Mouse (Mus musculus) limb, embryonic 14.5 days (tissue): Measurements from ENCODE around the gene Mipol1. TPM values are rescaled to one million over a fixed set of nuclear protein-coding genes. Genes with fewer than 3 reads are reported as not detected.

Source experiments
- ATAC-seq: fragments of 200-750 bp; cut with Nextera tagmentation; 2 replicates; pipeline ENCODE4 v1.8.0; 2017; ENCODE audit warnings: low read depth, moderate number of reproducible peaks, moderate TSS enrichment; ENCODE audit not compliant: low FRiP score
- DNase-seq: peaks from one replicate; pipeline ENCODE4 v3.0.0-alpha.2; 2015; ENCODE audit warnings: low spot score
- H3K27ac ChIP-seq: fragments of 300-500 bp; sonication (generic); replicated peaks from 2 replicates; pipeline ENCODE4 v1.5.1; 2014; ENCODE audit warnings: low read depth, mild to moderate bottlenecking, low read length, moderate library complexity, mixed read lengths
- H3K27me3 ChIP-seq: fragments of 300-500 bp; sonication (generic); 2 replicates; pipeline ENCODE4 v1.6.1; 2014; ENCODE audit warnings: low read length, mixed read lengths; ENCODE audit not compliant: control insufficient read depth, insufficient read depth
- H3K36me3 ChIP-seq: fragments of 300-500 bp; sonication (generic); 2 replicates; pipeline ENCODE4 v1.6.1; 2014; ENCODE audit warnings: mild to moderate bottlenecking, low read length, moderate library complexity, mixed read lengths; ENCODE audit not compliant: control insufficient read depth, insufficient read depth
- H3K4me1 ChIP-seq: fragments of 300-500 bp; sonication (generic); 2 replicates; pipeline ENCODE4 v1.6.1; 2014; ENCODE audit warnings: antibody characterized with exemption, low read length, mixed read lengths; ENCODE audit not compliant: control insufficient read depth, insufficient read depth
- H3K4me2 ChIP-seq: fragments of 300-500 bp; sonication (generic); replicated peaks from 2 replicates; pipeline ENCODE4 v1.6.1; 2014; ENCODE audit warnings: low read depth, mild to moderate bottlenecking, low read length, moderate library complexity; ENCODE audit not compliant: severe bottlenecking
- H3K4me3 ChIP-seq: fragments of 300-500 bp; sonication (generic); replicated peaks from 2 replicates; pipeline ENCODE4 v1.5.1; 2014; ENCODE audit warnings: low read length
- H3K9ac ChIP-seq: fragments of 300-500 bp; sonication (generic); 2 replicates; pipeline ENCODE4 v1.6.1; 2014; ENCODE audit warnings: mild to moderate bottlenecking, low read depth, low read length, moderate library complexity; ENCODE audit not compliant: severe bottlenecking
- H3K9me3 ChIP-seq: fragments of 300-500 bp; sonication (generic); 2 replicates; pipeline ENCODE4 v1.6.1; 2016; ENCODE audit warnings: low read length; ENCODE audit not compliant: control insufficient read depth
- POLR2A ChIP-seq: fragments of 200-500 bp; IDR thresholded peaks from 2 replicates; pipeline ENCODE4 v1.8.0; 2012; ENCODE audit warnings: inconsistent platforms, mild to moderate bottlenecking, moderate library complexity, borderline replicate concordance; ENCODE audit not compliant: insufficient read depth, insufficient read length; ENCODE audit errors: extremely low read depth
- WGBS: fragments of 180-500 bp; shearing (Covaris S2); extraction: QIAGEN DNeasy Blood & Tissue Kit; methylation state at CpG from one replicate; pipeline ENCODE4 v1.1.7; 2014; 5-methylcytosine and 5-hydroxymethylcytosine counted together
- polyA plus RNA-seq, 2 experiments: library from polyadenylated mRNA; depleted of rRNA in 1 of 2; stranded (reverse) in 1 of 2; unstranded in 1 of 2; fragments of >200 nt; fragmentation: Nextera tagmentation in 1 of 2; extraction: Ambion mirVana in 1 of 2; gene quantifications; 2 replicates each; pipeline versions ENCODE4 v1.2.1 to v1.2.3; 2012 to 2014

Mipol1 gene
- polyA plus RNA-seq, 2 experiments = 5.3 to 8.2 TPM

DNA sequence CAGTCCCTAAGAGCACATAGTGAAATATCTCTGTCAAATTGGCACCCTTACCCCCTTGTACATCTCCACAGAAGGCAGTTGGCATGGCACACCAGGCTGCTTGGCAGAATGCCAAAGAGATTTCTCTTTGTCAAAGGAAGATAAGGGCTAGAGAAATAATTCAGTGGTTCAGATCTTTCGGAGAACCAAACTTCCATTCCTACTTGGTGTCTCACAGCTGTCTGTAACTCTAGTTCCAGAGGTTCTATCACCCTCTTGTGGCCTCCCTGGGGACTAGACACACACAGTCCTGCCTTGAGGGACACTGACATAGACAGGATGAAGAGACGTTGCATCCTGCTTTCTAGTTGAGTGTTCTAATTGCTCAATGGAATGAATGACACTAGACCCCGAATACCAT lies 35.6 kb upstream of the Mipol1 start:
- DNase-seq (no peak), ATAC-seq (no peak)
- no peak overlapping the region for H3K9ac ChIP-seq
- WGBS = 32% methylated on average over 3 of the region's 3 CpGs
- H3K4me3 ChIP-seq = no peak overlapping the region
- no peaks in the 10 kb centered on the region for H3K36me3 ChIP-seq
- no peak overlapping the region for H3K27ac ChIP-seq
- H3K4me2 ChIP-seq = no peak overlapping the region
- no peak for TF ChIP-seq POLR2A
- H3K9me3 ChIP-seq = no peaks in the 10 kb centered on the region
- no peaks in the 10 kb centered on the region for H3K4me1 ChIP-seq
- H3K27me3 ChIP-seq = peaks cover 17% of the 10 kb centered on the region

DNA sequence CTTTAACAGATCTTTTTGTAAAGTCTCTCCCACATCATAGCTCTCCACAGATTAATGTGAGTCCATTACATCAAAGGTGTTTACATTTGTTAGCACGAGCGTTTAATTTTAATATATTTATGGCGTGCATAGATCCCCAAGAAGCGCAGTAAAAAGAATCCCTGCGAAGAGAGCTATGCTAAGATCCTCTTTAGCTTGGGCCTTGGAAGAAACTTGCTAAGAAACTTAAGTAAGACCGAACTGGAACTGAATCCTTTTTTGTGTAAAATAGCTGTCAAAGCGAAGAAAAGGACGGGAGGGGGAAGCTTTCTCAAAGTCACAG lies 34.0 kb upstream of the Mipol1 start:
- peak overlapping the region; percentile 85 for H3K4me2 ChIP-seq
- DNase-seq = no peak
- H3K36me3 ChIP-seq = no peaks in the 10 kb centered on the region
- no peaks in the 10 kb centered on the region for H3K4me1 ChIP-seq
- ATAC-seq = no peak
- peaks cover 17% of the 10 kb centered on the region for H3K27me3 ChIP-seq
- no peak overlapping the region for H3K27ac ChIP-seq
- peak overlapping the region; percentile 60 for H3K9ac ChIP-seq
- peak overlapping the region; percentile 51 for H3K4me3 ChIP-seq
- no peaks in the 10 kb centered on the region for H3K9me3 ChIP-seq
- no peak for TF ChIP-seq POLR2A
- WGBS = 8% methylated on average over 8 of the region's 8 CpGs

GRCm38 (mm10) chr12:57196608-57197362 lies 33.4 kb upstream of the Mipol1 start:
- peak overlapping the region; percentile 60 for H3K9ac ChIP-seq
- H3K27me3 ChIP-seq = peaks cover 17% of the 10 kb centered on the region
- peak; percentile 37; the same call in 1 of the 2 replicates for ATAC-seq
- no peaks in the 10 kb centered on the region for H3K9me3 ChIP-seq
- H3K27ac ChIP-seq = no peak overlapping the region
- TF ChIP-seq POLR2A = no peak
- no peaks in the 10 kb centered on the region for H3K4me1 ChIP-seq
- H3K4me3 ChIP-seq = peak overlapping the region; percentile 51
- DNase-seq = no peak
- peak overlapping the region; percentile 85 for H3K4me2 ChIP-seq
- no peaks in the 10 kb centered on the region for H3K36me3 ChIP-seq
- 2% methylated on average over 59 of the region's 59 CpGs for WGBS

- Histone ChIP-seq H3K9ac (peak within 1 kb of the TSS; percentile 60), H3K27ac (no peak within 1 kb of the TSS), H3K4me3 (peak within 1 kb of the TSS; percentile 51), H3K9me3 (no peaks in the 10 kb centered on the region), H3K27me3 (peaks cover 17% of the 10 kb centered on the region), H3K4me1 (no peaks in the 10 kb centered on the region), H3K4me2 (peak within 1 kb of the TSS; percentile 85), H3K36me3 (no peaks in the 10 kb centered on the region)
- WGBS = 71% methylated on average over 10 of the region's 10 CpGs
- TF ChIP-seq POLR2A = no peak
- no peak for ATAC-seq
- no peak for DNase-seq
Measured at GRCm38 (mm10) chr12:57197363-57198026, 32.7 kb upstream of the Mipol1 start, which contains the start of gene Slc25a21. TSS of gene Slc25a21 (minus strand) at chr12:57197472.

GRCm38 (mm10) chr12:57198269-57198668 lies 32.0 kb upstream of the Mipol1 start:
- DNase-seq (no peak), ATAC-seq (no peak)
- Histone ChIP-seq H3K9me3 (no peaks in the 10 kb centered on the region), H3K4me1 (no peaks in the 10 kb centered on the region), H3K27ac (no peak overlapping the region), H3K9ac (no peak overlapping the region), H3K4me2 (no peak overlapping the region), H3K4me3 (no peak overlapping the region), H3K36me3 (no peaks in the 10 kb centered on the region), H3K27me3 (peaks cover 17% of the 10 kb centered on the region)
- TF ChIP-seq POLR2A = no peak
